Mouse (Mus musculus): ENCODE measurements around the gene Calr. TPM values are rescaled to one million over a fixed set of nuclear protein-coding genes. Genes with fewer than 3 reads are reported as not detected.

Gene Calr
- polyA plus RNA-seq, 1 experiment from 2014 or later, result 743 TPM

GRCm38 (mm10) chr8:84846094-84846721 is 526 bp downstream of the Calr start:
- H3K9me3 ChIP-seq (ENCODE audit: control insufficient read depth, low read length), result no peaks in the 10 kb centered on the region
- WGBS, result under 1% methylated on average over 30 of the region's 30 CpGs
- ATAC-seq, result peak; percentile 15

GRCm38 (mm10) chr8:84845355-84846093 is 1.2 kb downstream of the Calr start:
- Histone ChIP-seq H3K4me3 (ENCODE audit: low read length) (peak overlapping the region; percentile 84), H3K36me3 (ENCODE audit: control insufficient read depth, insufficient read depth, low read length) (peaks cover 35% of the 10 kb centered on the region), H3K4me1 (ENCODE audit: control insufficient read depth, insufficient read depth, low read depth, low read length) (peaks cover 25% of the 10 kb centered on the region), H3K9ac (ENCODE audit: low read depth, low read length) (peak overlapping the region; percentile 98), H3K27ac (ENCODE audit: low read depth, low read length) (peak overlapping the region; percentile 84), H3K4me2 (ENCODE audit: low read length) (peak overlapping the region; percentile 60), H3K27me3 (replicated peaks; ENCODE audit: control insufficient read depth, insufficient read depth, low read length) (no peaks in the 10 kb centered on the region), H3K9me3 (ENCODE audit: control insufficient read depth, low read length) (no peaks in the 10 kb centered on the region)
- no peak for ATAC-seq
- 11% methylated on average over 12 of the region's 12 CpGs for WGBS

More at GRCm38 (mm10) chr8:84846094-84846721, 526 bp downstream of the Calr start:
- Histone ChIP-seq H3K27me3 (replicated peaks; ENCODE audit: control insufficient read depth, insufficient read depth, low read length) (no peaks in the 10 kb centered on the region), H3K27ac (ENCODE audit: low read depth, low read length) (peak overlapping the region; percentile 84), H3K36me3 (ENCODE audit: control insufficient read depth, insufficient read depth, low read length) (peaks cover 35% of the 10 kb centered on the region), H3K4me2 (ENCODE audit: low read length) (peak overlapping the region; percentile 60), H3K9ac (ENCODE audit: low read depth, low read length) (peak overlapping the region; percentile 98), H3K4me3 (ENCODE audit: low read length) (peak overlapping the region; percentile 84), H3K4me1 (ENCODE audit: control insufficient read depth, insufficient read depth, low read depth, low read length) (peaks cover 25% of the 10 kb centered on the region)

- peak overlapping the region; percentile 98 for H3K9ac ChIP-seq (ENCODE audit: low read depth, low read length)
- H3K9me3 ChIP-seq (ENCODE audit: control insufficient read depth, low read length), result no peaks in the 10 kb centered on the region
- H3K36me3 ChIP-seq (ENCODE audit: control insufficient read depth, insufficient read depth, low read length), result peaks cover 35% of the 10 kb centered on the region
- WGBS, result 89% methylated on average over 9 of the region's 9 CpGs
- H3K4me2 ChIP-seq (ENCODE audit: low read length), result peak overlapping the region; percentile 60
- peak overlapping the region; percentile 84 for H3K4me3 ChIP-seq (ENCODE audit: low read length)
- no peak overlapping the region for H3K27ac ChIP-seq (ENCODE audit: low read depth, low read length)
- no peak for ATAC-seq
- no peaks in the 10 kb centered on the region for H3K27me3 ChIP-seq (replicated peaks; ENCODE audit: control insufficient read depth, insufficient read depth, low read length)
- peaks cover 29% of the 10 kb centered on the region for H3K4me1 ChIP-seq (ENCODE audit: control insufficient read depth, insufficient read depth, low read depth, low read length)
These were observed 2.2 kb downstream of the Calr start for GRCm38 (mm10) chr8:84844397-84845070.

DNA sequence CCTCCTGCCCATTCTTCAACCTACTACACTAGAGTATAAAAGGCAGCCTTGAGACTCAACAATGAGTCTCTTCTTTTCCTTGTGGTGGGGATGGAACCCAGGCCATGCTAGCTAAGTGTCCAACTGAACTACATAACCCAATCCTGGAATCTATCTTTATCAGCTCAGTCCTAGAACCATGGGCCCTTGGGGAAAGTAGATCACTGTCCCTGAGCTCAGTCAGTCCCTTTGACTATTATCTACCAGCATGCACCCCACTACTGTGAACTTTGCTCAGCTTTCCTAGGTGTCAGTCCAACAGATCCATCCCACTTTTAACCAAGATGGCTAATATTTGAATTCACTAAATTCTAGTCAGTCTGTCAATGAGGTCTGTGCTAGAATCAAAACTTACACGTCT is 5.2 kb downstream of the Calr start:
- no peak overlapping the region for H3K27ac ChIP-seq (ENCODE audit: low read depth, low read length)
- ATAC-seq, result no peak
- WGBS, result 79% methylated on average over 1 of the region's 1 CpGs
- peaks cover 54% of the 10 kb centered on the region for H3K36me3 ChIP-seq (ENCODE audit: control insufficient read depth, insufficient read depth, low read length)
- no peaks in the 10 kb centered on the region for H3K9me3 ChIP-seq (ENCODE audit: control insufficient read depth, low read length)
- no peak overlapping the region for H3K4me2 ChIP-seq (ENCODE audit: low read length)
- H3K27me3 ChIP-seq (replicated peaks; ENCODE audit: control insufficient read depth, insufficient read depth, low read length), result no peaks in the 10 kb centered on the region
- H3K9ac ChIP-seq (ENCODE audit: low read depth, low read length), result no peak overlapping the region; the same call in 1 of the 2 replicates
- no peak overlapping the region for H3K4me3 ChIP-seq (ENCODE audit: low read length)
- H3K4me1 ChIP-seq (ENCODE audit: control insufficient read depth, insufficient read depth, low read depth, low read length), result peaks cover 30% of the 10 kb centered on the region

DNA sequence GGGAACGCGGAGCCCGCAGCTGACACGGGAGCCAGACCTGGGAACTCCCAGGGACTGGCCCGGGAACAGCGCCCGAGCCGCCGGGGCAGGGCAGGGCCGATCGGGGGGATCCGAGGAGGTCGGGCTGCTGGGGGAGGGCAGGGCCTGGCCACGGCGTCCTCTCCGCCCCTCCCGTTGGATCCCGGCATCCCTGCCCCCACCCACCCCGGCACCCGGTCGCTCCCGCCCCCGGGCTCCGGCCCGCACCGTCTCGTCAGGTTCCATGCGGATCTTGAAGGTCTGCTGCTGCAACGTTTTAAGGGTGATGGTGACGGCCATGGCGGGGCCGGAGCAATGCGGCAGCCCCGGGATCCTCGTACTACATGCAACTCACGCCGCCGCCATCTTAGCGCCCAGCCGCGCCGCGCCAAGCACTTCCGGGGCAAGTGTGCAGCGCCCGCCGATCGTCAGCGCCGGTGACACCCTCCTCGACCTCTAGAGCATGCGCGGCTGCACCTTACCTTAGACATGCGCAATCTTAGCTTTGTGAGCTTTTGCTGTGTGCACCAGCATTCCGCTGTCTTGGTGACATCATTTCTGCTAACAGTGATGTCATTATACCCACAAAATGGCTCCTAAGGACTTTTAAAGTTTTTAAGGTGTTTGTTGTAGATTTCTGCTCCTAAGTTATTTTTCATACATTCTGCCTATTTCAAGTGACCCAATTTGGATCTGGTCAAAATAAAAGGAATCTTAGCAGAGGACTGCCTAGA is 6.3 kb downstream of the Calr start, which contains the start of gene Rad23a:
TSS of gene Rad23a (minus strand) at position 418 of the 752 bp plus-strand sequence.
- Histone ChIP-seq H3K4me2 (ENCODE audit: low read length) (peak within 1 kb of the TSS; percentile 72), H3K27me3 (replicated peaks; ENCODE audit: control insufficient read depth, insufficient read depth, low read length) (no peaks in the 10 kb centered on the region), H3K9me3 (ENCODE audit: control insufficient read depth, low read length) (no peaks in the 10 kb centered on the region), H3K4me1 (ENCODE audit: control insufficient read depth, insufficient read depth, low read depth, low read length) (peaks cover 33% of the 10 kb centered on the region), H3K36me3 (ENCODE audit: control insufficient read depth, insufficient read depth, low read length) (peaks cover 59% of the 10 kb centered on the region), H3K9ac (ENCODE audit: low read depth, low read length) (peak within 1 kb of the TSS; percentile 92), H3K4me3 (ENCODE audit: low read length) (peak within 1 kb of the TSS; percentile 90), H3K27ac (ENCODE audit: low read depth, low read length) (peak within 1 kb of the TSS; percentile 91)
- WGBS, result 0% methylated on average over 44 of the region's 55 CpGs
- peak; percentile 95 for ATAC-seq

GRCm38 (mm10) chr8:84839875-84840247 is 6.9 kb downstream of the Calr start:
- WGBS, result under 1% methylated on average over 7 of the region's 7 CpGs
- H3K4me2 ChIP-seq (ENCODE audit: low read length), result peak overlapping the region; percentile 72
- H3K4me1 ChIP-seq (ENCODE audit: control insufficient read depth, insufficient read depth, low read depth, low read length), result peaks cover 29% of the 10 kb centered on the region
- ATAC-seq, result no peak
- H3K9ac ChIP-seq (ENCODE audit: low read depth, low read length), result peak overlapping the region; percentile 92
- no peaks in the 10 kb centered on the region for H3K9me3 ChIP-seq (ENCODE audit: control insufficient read depth, low read length)
- peak overlapping the region; percentile 91 for H3K27ac ChIP-seq (ENCODE audit: low read depth, low read length)
- H3K27me3 ChIP-seq (replicated peaks; ENCODE audit: control insufficient read depth, insufficient read depth, low read length), result no peaks in the 10 kb centered on the region
- peak overlapping the region; percentile 90 for H3K4me3 ChIP-seq (ENCODE audit: low read length)
- H3K36me3 ChIP-seq (ENCODE audit: control insufficient read depth, insufficient read depth, low read length), result peaks cover 58% of the 10 kb centered on the region

GRCm38 (mm10) chr8:84839411-84839810 is 7.3 kb downstream of the Calr start:
- Histone ChIP-seq H3K36me3 (ENCODE audit: control insufficient read depth, insufficient read depth, low read length) (peaks cover 57% of the 10 kb centered on the region), H3K9ac (ENCODE audit: low read depth, low read length) (peak overlapping the region; percentile 92; the same call in 1 of the 2 replicates), H3K4me1 (ENCODE audit: control insufficient read depth, insufficient read depth, low read depth, low read length) (peaks cover 29% of the 10 kb centered on the region), H3K27me3 (replicated peaks; ENCODE audit: control insufficient read depth, insufficient read depth, low read length) (no peaks in the 10 kb centered on the region), H3K9me3 (ENCODE audit: control insufficient read depth, low read length) (no peaks in the 10 kb centered on the region), H3K27ac (ENCODE audit: low read depth, low read length) (0 out of 2 replicates have a peak overlapping the region, but pooled peaks have one; percentile 44), H3K4me3 (ENCODE audit: low read length) (peak overlapping the region; percentile 90), H3K4me2 (ENCODE audit: low read length) (peak overlapping the region; percentile 72)
- WGBS, result 94% methylated on average over 2 of the region's 2 CpGs
- no peak for ATAC-seq

GRCm38 (mm10) chr8:84838513-84838912 is 8.2 kb downstream of the Calr start:
- H3K4me2 ChIP-seq (ENCODE audit: low read length), result no peak overlapping the region
- H3K27me3 ChIP-seq (replicated peaks; ENCODE audit: control insufficient read depth, insufficient read depth, low read length), result no peaks in the 10 kb centered on the region
- peaks cover 57% of the 10 kb centered on the region for H3K36me3 ChIP-seq (ENCODE audit: control insufficient read depth, insufficient read depth, low read length)
- H3K9me3 ChIP-seq (ENCODE audit: control insufficient read depth, low read length), result no peaks in the 10 kb centered on the region
- no peak overlapping the region for H3K4me3 ChIP-seq (ENCODE audit: low read length)
- no peak overlapping the region for H3K9ac ChIP-seq (ENCODE audit: low read depth, low read length)
- peaks cover 32% of the 10 kb centered on the region for H3K4me1 ChIP-seq (ENCODE audit: control insufficient read depth, insufficient read depth, low read depth, low read length)
- H3K27ac ChIP-seq (ENCODE audit: low read depth, low read length), result no peak overlapping the region
- ATAC-seq, result no peak
- 75% methylated on average over 5 of the region's 5 CpGs for WGBS

All from hindbrain, embryonic 16.5 days (tissue).